Mouse (Mus musculus) G1E (cell line): ENCODE measurements at regions not wholly inside any gene's neighbourhood (a gene's known extent, or its start where the extent isn't known, plus 50 kb on each side); places are given as distances from the start of the nearest gene placed in this dataset.

Experiments used
- CTCF ChIP-seq: IDR thresholded peaks from 2 replicates; pipeline ENCODE4 v1.5.1; 2012; ENCODE audit warnings: low read depth, low read length, inconsistent platforms, mixed read lengths
- GATA1 ChIP-seq: IDR thresholded peaks from 2 replicates; pipeline ENCODE4 v1.6.1; 2012; ENCODE audit warnings: borderline replicate concordance, low read length, inconsistent platforms, mixed read lengths
- GATA2 ChIP-seq: IDR thresholded peaks from 2 replicates; pipeline ENCODE4 v1.6.1; 2012; ENCODE audit warnings: low read depth, low read length, inconsistent platforms, borderline replicate concordance
- POLR2AphosphoS5 ChIP-seq: IDR thresholded peaks from 2 replicates; pipeline ENCODE4 v1.6.1; 2012; ENCODE audit warnings: low read depth, low read length, inconsistent platforms; ENCODE audit not compliant: insufficient replicate concordance
- TAL1 ChIP-seq: conservative IDR thresholded peaks from 2 replicates; pipeline ENCODE4 v1.6.1; 2012; ENCODE audit warnings: low read depth, low read length, inconsistent platforms, mixed read lengths

GRCm38 (mm10) chr2:167753898-167754297, 64.3 kb upstream of the Tmem189 start:
- TF ChIP-seq TAL1, result no peak
- TF ChIP-seq CTCF, result no peak
- no peak for TF ChIP-seq GATA1
- no peak for TF ChIP-seq POLR2AphosphoS5
- TF ChIP-seq GATA2, result no peak
